Mouse (Mus musculus) liver, embryonic 18 days (tissue): ENCODE data around the gene Mageb18. TPM values are rescaled to one million over a fixed set of nuclear protein-coding genes. Genes with fewer than 3 reads are reported as not detected.

Experiments used
- polyA plus RNA-seq: library from polyadenylated mRNA; depleted of rRNA; stranded (reverse); fragments of >200 nt; gene quantifications from 2 replicates; pipeline ENCODE4 v1.2.3, GENCODE M21; 2012; rRNA removed

Gene Mageb18
- polyA plus RNA-seq: not detected in 2 replicates

DNA sequence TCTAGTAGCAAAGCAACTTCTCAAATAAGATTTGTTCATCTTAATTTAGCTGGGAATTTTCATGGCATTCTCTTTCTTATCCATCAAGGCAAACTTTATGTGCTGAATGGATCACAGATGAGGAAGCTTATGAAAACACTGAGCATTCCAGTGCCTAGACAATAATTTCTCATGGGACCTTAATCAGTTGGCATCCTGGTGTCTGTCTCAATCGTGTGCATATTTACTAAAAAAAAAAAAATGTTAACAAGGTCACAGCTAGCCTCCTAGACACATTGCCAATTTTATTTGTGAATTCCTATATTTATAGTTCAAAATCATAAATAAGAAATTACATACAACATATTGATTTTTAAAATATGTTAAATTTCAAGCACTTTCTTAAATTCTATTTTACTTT, at the start of gene Mageb18:
Gene Mageb18 (minus strand): TSS at position 101 of the 400 bp plus-strand sequence.

DNA sequence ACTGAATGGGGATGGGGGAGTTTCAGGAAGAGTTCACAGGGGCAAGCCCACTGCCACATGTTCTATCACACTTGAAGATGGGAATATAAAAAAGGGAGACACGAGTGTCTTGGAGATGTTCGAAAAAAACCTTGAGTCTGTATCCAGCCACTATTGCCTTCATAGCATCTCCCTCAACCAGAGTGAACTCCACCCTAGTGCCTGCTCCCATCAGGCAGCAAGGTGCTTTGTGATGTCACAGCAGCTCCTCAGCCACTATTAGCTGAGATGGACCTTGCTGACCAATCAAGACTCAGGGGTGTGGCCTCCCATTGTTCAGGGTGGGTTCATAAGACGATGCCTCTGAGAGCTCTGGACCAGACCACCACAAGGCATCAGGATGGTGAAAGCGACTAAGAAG, 109.7 kb downstream of the Mageb18 start, which contains the start of gene Gm5941:
Gene Gm5941 (plus strand): TSS at position 301 of the 400 bp plus-strand sequence.

Other genes starting within 250 kb of the Mageb18 start
- gene Gm5941, start 109.6 kb downstream of the Mageb18 start, polyA plus RNA-seq: not detected in 2 replicates